Mouse (Mus musculus): Measurements from ENCODE around the gene Pik3c2b. TPM values are rescaled to one million over a fixed set of nuclear protein-coding genes. Genes with fewer than 3 reads are reported as not detected.
A peak's percentile ranks its signal among the peaks of the same experiment; 100 is the strongest.

The Pik3c2b gene
- polyA plus RNA-seq, 1 experiment = 1.8 TPM

GRCm38 (mm10) chr1:133135808-133136207 is 90.3 kb downstream of the Pik3c2b start:
- Histone ChIP-seq H3ac (ENCODE audit: control insufficient read depth, insufficient read length) (no peak overlapping the region), H3K4me3 (peak overlapping the region; percentile 100), H3K79me2 (ENCODE audit: control insufficient read depth, insufficient read depth) (peaks cover 81% of the 10 kb centered on the region), H3K27me3 (ENCODE audit: control insufficient read depth, insufficient read depth, insufficient read length) (no peaks in the 10 kb centered on the region), H3K4me2 (ENCODE audit: low read depth) (peak overlapping the region; percentile 96), H3K36me3 (ENCODE audit: control insufficient read depth, insufficient read depth) (peaks cover 65% of the 10 kb centered on the region)
- TF ChIP-seq E2F4 (IDR thresholded peaks at IDR 0.05; ENCODE audit: insufficient read depth) (no peak), CEBPB (IDR thresholded peaks at IDR 0.05; ENCODE audit: insufficient read depth, poor library complexity, severe bottlenecking) (no peak), USF1 (IDR thresholded peaks at IDR 0.05; ENCODE audit: low read depth) (no peak), POLR2A (IDR thresholded peaks at IDR 0.05; ENCODE audit: insufficient read length, low read depth) (no peak), SRF (IDR thresholded peaks at IDR 0.05; ENCODE audit: control insufficient read depth, insufficient read length, low read depth) (no peak), MYOG (IDR thresholded peaks at IDR 0.05; ENCODE audit: control insufficient read depth in 1 of 3, insufficient read depth in 1 of 3, insufficient read length in 2 of 3, low read depth in 2 of 3) (no peak), TCF12 (IDR thresholded peaks at IDR 0.05; ENCODE audit: insufficient read depth, poor library complexity, severe bottlenecking) (no peak), MYOD1 (IDR thresholded peaks at IDR 0.05; ENCODE audit: control insufficient read depth in 1 of 3, insufficient read length in 2 of 3, low read depth in 2 of 3) (no peak), TCF3 (IDR thresholded peaks at IDR 0.05; ENCODE audit: insufficient read length, low read depth) (no peak), POLR2AphosphoS2 (IDR thresholded peaks at IDR 0.05; ENCODE audit: insufficient read length, low read depth) (no peak), MAX (IDR thresholded peaks at IDR 0.05; ENCODE audit: low read depth) (no peak), REST (IDR thresholded peaks at IDR 0.05; ENCODE audit: insufficient read depth, insufficient read length) (no peak)

GRCm38 (mm10) chr1:133138401-133138800 is 92.9 kb downstream of the Pik3c2b start:
- no peak overlapping the region for H3K4me3 ChIP-seq
- H3K27me3 ChIP-seq (ENCODE audit: control insufficient read depth, insufficient read depth, insufficient read length) = no peaks in the 10 kb centered on the region
- peaks cover 60% of the 10 kb centered on the region for H3K79me2 ChIP-seq (ENCODE audit: control insufficient read depth, insufficient read depth)
- H3K4me2 ChIP-seq (ENCODE audit: low read depth) = no peak overlapping the region
- H3K36me3 ChIP-seq (ENCODE audit: control insufficient read depth, insufficient read depth) = peaks cover 65% of the 10 kb centered on the region
- no peak overlapping the region for H3ac ChIP-seq (ENCODE audit: control insufficient read depth, insufficient read length)
- TF ChIP-seq REST (IDR thresholded peaks at IDR 0.05; ENCODE audit: insufficient read depth, insufficient read length) (no peak), USF1 (IDR thresholded peaks at IDR 0.05; ENCODE audit: low read depth) (no peak), POLR2AphosphoS2 (IDR thresholded peaks at IDR 0.05; ENCODE audit: insufficient read length, low read depth) (no peak), CEBPB (IDR thresholded peaks at IDR 0.05; ENCODE audit: insufficient read depth, poor library complexity, severe bottlenecking) (no peak), E2F4 (IDR thresholded peaks at IDR 0.05; ENCODE audit: insufficient read depth) (no peak), MYOG (IDR thresholded peaks at IDR 0.05; ENCODE audit: control insufficient read depth in 1 of 3, insufficient read depth in 1 of 3, insufficient read length in 2 of 3, low read depth in 2 of 3) (no peak), TCF3 (IDR thresholded peaks at IDR 0.05; ENCODE audit: insufficient read length, low read depth) (no peak), TCF12 (IDR thresholded peaks at IDR 0.05; ENCODE audit: insufficient read depth, poor library complexity, severe bottlenecking) (no peak), SRF (IDR thresholded peaks at IDR 0.05; ENCODE audit: control insufficient read depth, insufficient read length, low read depth) (no peak)

GRCm38 (mm10) chr1:133146014-133147009 is 100.8 kb downstream of the Pik3c2b start:
- Histone ChIP-seq H3K36me3 (ENCODE audit: control insufficient read depth, insufficient read depth) (peaks cover 5% of the 10 kb centered on the region), H3K27me3 (ENCODE audit: control insufficient read depth, insufficient read depth, insufficient read length) (no peaks in the 10 kb centered on the region), H3ac (ENCODE audit: control insufficient read depth, insufficient read length) (no peak overlapping the region), H3K4me3 (no peak overlapping the region), H3K4me2 (ENCODE audit: low read depth) (no peak overlapping the region), H3K79me2 (ENCODE audit: control insufficient read depth, insufficient read depth) (no peaks in the 10 kb centered on the region)
- TF ChIP-seq REST (IDR thresholded peaks at IDR 0.05; ENCODE audit: insufficient read depth, insufficient read length) (no peak), TCF12 (IDR thresholded peaks at IDR 0.05; ENCODE audit: insufficient read depth, poor library complexity, severe bottlenecking) (no peak)

GRCm38 (mm10) chr1:133147324-133147723 is 101.9 kb downstream of the Pik3c2b start:
- no peaks in the 10 kb centered on the region for H3K79me2 ChIP-seq (ENCODE audit: control insufficient read depth, insufficient read depth)

More at GRCm38 (mm10) chr1:133147324-133147723, 101.9 kb downstream of the Pik3c2b start:
- Histone ChIP-seq H3K4me3 (no peak overlapping the region), H3K27me3 (ENCODE audit: control insufficient read depth, insufficient read depth, insufficient read length) (no peaks in the 10 kb centered on the region), H3K4me2 (ENCODE audit: low read depth) (no peak overlapping the region), H3ac (ENCODE audit: control insufficient read depth, insufficient read length) (no peak overlapping the region), H3K36me3 (ENCODE audit: control insufficient read depth, insufficient read depth) (no peaks in the 10 kb centered on the region)
- no peak for TF ChIP-seq CEBPB (IDR thresholded peaks at IDR 0.05; ENCODE audit: insufficient read depth, poor library complexity, severe bottlenecking)
- TF ChIP-seq E2F4 (IDR thresholded peaks at IDR 0.05; ENCODE audit: insufficient read depth) = no peak
- no peak for TF ChIP-seq MYOD1 (IDR thresholded peaks at IDR 0.05; ENCODE audit: control insufficient read depth in 1 of 3, insufficient read length in 2 of 3, low read depth in 2 of 3)
- TF ChIP-seq REST (IDR thresholded peaks at IDR 0.05; ENCODE audit: insufficient read depth, insufficient read length) = no peak
- TF ChIP-seq USF1 (IDR thresholded peaks at IDR 0.05; ENCODE audit: low read depth) = no peak
- no peak for TF ChIP-seq TCF3 (IDR thresholded peaks at IDR 0.05; ENCODE audit: insufficient read length, low read depth)
- no peak for TF ChIP-seq POLR2A (IDR thresholded peaks at IDR 0.05; ENCODE audit: insufficient read length, low read depth)
- no peak for TF ChIP-seq SRF (IDR thresholded peaks at IDR 0.05; ENCODE audit: control insufficient read depth, insufficient read length, low read depth)
- TF ChIP-seq MYOG (IDR thresholded peaks at IDR 0.05; ENCODE audit: control insufficient read depth in 1 of 3, insufficient read depth in 1 of 3, insufficient read length in 2 of 3, low read depth in 2 of 3) = no peak
- no peak for TF ChIP-seq POLR2AphosphoS2 (IDR thresholded peaks at IDR 0.05; ENCODE audit: insufficient read length, low read depth)
- TF ChIP-seq MAX (IDR thresholded peaks at IDR 0.05; ENCODE audit: low read depth) = no peak
- no peak for TF ChIP-seq TCF12 (IDR thresholded peaks at IDR 0.05; ENCODE audit: insufficient read depth, poor library complexity, severe bottlenecking)

Data from myocyte (in vitro differentiated cells).